Mouse (Mus musculus): ENCODE data around the gene Camk1d.

Gene Camk1d

GRCm38 (mm10) chr2:5321660-5322295, 392.5 kb downstream of the Camk1d start:
- no peak for DNase-seq (ENCODE audit: low spot score in 2 of 2)

- DNase-seq (ENCODE audit: low spot score in 2 of 2) = no peak
Observed at GRCm38 (mm10) chr2:5319138-5319537, 395.2 kb downstream of the Camk1d start.

DNA sequence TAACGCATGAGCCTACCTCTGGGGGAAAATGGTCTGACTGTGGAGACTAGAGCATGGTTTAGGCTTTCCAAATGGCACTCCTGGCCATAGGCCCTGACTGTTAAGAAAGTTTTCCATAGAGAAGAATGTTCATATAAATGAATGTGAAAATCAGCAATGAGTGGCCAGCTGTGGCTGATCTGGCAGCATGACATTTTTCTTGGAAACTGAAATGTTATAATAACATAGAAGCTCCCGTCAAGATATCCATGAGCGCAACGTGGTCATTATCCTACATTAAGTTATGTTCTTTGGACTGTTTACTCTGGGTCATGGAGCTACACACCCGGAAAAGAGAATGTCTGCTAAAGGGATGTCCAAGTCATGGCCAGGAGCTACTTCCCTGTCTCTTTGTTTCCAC, 397.6 kb downstream of the Camk1d start:
- no peak for DNase-seq (ENCODE audit: low spot score in 2 of 2)

GRCm38 (mm10) chr2:5316217-5316616, 398.1 kb downstream of the Camk1d start:
- no peak for DNase-seq (ENCODE audit: low spot score in 2 of 2)

GRCm38 (mm10) chr2:5315291-5315828, 399.0 kb downstream of the Camk1d start:
- no peak for DNase-seq (ENCODE audit: low spot score in 2 of 2)

DNA sequence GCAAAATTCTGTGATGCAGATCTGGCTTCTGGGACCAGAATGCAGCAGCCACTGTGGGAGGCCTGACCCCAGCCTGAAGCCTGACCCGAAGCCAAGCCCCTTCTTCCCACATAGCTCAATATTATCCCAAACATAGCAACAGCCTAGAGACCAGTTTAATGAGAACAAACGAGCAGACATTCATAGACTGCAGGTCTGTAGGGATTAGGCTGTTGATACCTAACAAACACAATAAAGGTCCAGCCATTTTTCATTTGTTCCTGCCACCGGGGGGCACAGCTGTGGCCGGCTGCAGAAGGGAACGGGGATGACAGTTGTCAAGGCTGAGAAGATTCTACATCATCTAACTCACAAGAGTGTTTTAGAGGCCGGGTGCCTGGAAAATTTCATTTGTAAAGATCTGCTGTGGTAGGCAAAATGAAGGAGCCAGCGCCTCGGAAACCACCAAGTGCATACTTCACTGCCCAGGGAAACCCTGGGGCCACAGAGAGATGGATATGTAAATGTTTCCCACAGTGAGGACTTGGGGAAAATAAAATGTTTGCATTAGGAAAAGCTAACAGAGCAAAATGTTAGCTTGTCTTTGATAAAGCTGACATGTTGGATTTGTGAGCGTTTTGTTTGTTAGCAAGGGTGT, 399.7 kb downstream of the Camk1d start:
- DNase-seq (ENCODE audit: low spot score in 2 of 2) = no peak

DNA sequence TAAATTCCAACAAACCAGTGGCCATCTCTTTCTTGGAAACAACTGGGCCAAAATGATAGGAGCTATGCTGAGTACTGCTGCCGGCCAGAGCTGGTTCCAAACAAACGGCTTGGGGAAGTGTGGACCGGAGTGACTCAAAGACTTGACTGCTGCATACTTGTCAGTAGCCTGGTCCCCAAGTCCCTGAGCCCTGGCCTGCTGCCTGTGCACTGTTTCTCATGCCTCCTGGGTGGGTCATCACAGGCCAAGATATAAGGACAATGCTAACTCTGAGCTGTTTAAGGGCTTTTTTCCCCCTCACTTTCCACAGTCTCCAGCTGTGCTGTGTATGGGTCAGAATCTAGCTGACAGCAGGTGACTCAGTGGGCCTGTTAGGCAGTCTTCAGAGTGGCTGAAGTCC, 409.2 kb downstream of the Camk1d start:
- no peak for DNase-seq (ENCODE audit: low spot score in 2 of 2)

DNA sequence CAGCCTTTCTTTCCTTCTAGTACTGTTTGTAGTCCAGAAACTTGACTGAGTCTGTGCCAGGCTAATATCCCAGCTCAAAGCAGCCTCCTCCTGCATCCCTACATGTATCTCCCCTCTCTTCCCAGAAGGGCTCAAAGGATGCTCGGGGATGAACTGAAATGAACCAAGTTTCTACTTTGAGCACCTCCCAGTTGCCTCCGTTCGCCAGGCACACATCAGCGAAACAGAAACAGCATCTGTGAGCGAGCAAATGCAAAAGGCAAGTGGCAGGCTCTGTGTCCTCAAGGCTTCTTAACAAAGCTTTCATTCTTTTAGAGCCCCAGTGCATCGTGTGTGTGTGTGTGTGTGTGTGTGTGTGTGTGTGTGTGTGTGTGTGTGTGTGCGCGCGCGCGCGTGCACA, 409.9 kb downstream of the Camk1d start:
- DNase-seq (ENCODE audit: low spot score in 2 of 2) = no peak

DNA sequence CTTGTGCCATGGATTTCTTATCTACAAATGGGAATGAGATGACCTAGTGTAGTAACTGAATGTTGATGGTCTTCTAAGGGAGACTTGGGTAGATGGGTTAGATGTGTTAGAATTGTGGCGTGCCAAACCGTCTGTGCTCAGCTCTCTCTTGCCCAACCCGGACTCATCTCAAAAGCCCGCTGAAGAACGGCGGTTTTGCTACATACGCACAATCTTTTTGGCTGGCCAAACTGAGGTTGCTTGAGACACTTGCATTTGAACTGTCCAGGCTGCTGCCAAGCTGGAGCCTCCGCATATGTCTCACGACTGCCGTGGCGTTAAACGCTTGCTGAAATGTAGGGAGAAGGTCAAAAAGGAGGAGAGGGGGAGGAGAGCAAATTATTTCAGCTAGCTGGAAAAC, 413.0 kb downstream of the Camk1d start:
- DNase-seq (ENCODE audit: low spot score in 2 of 2) = no peak

DNA sequence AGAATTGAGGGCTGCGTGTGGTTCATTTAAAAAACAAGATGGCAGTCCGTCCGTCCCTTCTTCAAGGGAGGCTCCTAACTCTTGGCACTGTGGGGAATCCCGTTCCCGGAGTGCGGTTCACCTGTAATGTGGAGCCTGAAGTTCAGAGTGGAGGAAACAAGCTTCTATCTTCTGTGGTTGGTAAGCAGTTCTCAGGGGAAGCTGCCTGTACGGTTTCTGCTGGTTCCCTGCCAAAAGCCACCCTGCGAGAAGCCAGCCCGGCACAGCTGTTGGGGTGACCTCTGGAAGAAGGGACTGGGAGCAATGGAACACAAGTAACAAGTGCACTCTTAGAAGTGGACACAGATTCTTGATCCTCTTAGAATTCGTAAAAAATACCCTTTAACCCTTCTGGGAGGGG, 416.2 kb downstream of the Camk1d start:
- no peak for DNase-seq (ENCODE audit: low spot score in 2 of 2)

GRCm38 (mm10) chr2:5296749-5297545, 417.4 kb downstream of the Camk1d start:
- DNase-seq (ENCODE audit: low spot score in 2 of 2) = no peak

DNA sequence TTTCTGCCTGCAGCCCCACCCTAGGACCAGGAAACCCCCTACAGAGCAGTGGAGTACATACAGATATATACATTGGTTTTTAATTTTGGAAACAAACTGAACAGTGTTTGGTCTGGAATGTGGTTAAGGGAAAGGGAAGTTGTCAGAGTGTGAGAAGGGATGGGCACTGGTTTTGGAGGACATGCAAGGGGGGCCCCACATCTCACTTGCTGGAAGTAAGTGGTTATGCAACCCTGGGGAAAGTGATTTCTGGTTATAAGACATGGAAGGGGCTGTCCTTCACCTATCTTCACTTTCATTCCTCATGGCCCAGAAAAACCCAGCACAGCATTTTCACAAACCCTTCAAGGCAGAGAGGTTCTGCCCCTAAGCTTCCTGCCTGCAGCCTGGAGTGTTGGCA, 419.2 kb downstream of the Camk1d start:
- DNase-seq (ENCODE audit: low spot score in 2 of 2) = no peak

DNA sequence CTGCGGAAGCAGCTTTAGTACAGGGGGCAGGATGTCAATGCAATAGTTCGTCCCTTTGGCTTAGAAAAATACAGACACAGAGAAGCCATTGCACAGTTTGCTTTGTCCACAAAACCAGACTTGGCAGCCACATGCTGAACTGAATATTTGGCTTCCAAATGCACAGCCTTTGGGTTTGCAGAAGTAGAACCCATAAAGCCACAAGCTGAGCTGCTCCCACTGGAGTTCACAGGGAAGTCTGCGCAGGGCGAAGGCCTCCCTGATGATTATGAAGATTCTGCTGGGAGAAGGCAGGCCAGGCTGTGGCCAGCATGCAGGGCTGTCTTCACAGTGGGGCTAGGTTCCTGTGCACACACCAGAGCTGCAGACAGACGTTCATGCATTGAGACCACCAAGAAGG, 419.9 kb downstream of the Camk1d start:
- no peak for DNase-seq (ENCODE audit: low spot score in 2 of 2)

DNA sequence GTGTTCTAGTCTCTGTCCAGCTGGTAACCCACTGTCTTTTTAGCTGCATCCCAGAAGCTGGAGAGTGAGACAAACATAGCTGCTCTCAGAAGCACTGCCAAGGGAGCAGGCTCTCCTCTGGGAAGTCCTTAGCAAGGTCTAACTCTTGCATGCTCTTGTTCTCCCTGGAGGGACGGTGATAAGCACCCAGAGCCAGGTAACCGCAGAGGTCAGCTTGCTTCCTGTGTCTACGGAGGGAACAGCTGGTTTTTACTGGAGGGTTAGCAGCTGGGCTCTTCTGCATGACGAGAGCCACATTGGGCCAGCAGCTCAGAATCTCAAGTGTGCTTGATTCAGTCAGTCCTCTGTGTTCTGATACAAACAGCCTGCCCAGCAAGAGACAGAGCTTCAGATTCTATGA, 425.7 kb downstream of the Camk1d start:
- no peak for DNase-seq (ENCODE audit: low spot score in 2 of 2)

DNA sequence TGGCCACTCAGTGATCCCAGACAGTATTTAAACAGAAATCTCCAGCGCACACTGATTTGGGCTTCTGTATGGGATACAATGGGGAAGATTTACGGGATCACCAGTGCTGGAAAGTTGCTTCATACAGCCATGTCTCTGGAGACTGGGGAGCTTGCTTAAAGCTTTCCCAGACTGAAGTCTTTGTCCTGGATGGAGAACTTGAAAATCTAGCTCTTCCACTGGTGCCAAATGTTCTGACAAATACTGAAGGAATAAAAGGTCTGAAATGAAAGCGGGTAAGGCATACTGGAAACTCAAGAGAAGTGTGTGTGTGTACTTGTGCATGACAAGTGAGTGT, 427.3 kb downstream of the Camk1d start:
- no peak for DNase-seq (ENCODE audit: low spot score in 2 of 2)

GRCm38 (mm10) chr2:5286189-5287043, 427.9 kb downstream of the Camk1d start:
- DNase-seq (ENCODE audit: low spot score in 2 of 2) = no peak

DNA sequence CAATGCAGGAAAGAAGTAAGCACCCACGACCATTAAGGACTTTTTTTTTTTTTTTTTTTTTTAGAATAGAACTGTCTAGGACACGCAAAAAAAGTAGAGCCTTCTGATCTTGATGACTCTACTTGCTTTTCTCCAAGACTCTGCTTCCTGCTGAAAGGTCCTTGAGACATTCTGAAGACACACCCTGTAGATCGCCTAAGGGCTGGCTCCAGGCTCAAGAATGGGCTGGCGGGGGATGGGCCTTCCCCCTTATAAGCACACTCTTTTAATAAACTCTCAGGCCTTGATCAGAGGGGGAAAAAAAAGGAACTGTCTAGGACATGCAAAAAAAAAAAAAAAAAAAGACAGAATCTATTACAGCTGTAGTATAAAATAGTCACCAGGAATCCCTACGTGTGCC, 430.0 kb downstream of the Camk1d start:
- no peak for DNase-seq (ENCODE audit: low spot score in 2 of 2)

DNA sequence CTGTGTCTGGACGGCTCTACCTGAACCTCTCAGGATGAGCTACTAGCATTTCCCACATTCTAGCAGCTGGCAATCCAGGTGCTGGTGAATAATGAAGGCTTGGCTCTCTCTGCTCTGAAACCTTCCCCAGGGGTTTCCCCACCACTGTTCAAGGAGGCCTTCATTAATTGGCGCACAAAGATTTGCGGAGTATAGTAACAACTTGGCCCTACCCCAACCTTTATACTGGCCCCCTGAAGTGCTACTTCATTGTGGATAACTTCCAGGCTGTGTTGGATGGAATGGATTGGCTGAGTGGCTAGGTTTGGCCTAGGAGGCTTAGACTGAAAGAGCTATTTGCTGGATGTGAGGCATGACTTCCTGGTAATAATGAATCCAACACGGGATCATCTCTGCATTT, 431.7 kb downstream of the Camk1d start:
- no peak for DNase-seq (ENCODE audit: low spot score in 2 of 2)

DNA sequence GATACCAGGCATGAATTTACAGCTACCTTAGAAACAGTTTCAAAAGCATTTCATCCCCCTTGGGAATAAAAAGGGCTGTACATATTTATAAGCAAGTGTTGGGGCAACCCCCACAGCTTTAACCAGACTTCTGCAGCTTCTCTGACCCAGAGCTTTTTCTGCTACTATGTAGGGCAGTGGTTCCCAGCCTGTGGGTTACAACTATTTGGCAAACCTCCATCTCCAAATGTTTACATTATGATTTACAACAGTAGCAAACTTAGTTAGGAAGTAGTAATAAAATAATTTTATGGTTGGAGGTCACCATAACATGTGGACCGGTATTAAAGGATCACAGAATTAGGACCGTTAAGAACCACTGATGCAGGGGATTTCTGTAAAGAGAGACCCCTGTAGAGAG, 446.3 kb downstream of the Camk1d start:
- no peak for DNase-seq (ENCODE audit: low spot score in 2 of 2)

- no peak for DNase-seq (ENCODE audit: low spot score in 2 of 2)
Observed at GRCm38 (mm10) chr2:5262279-5262678, 452.0 kb downstream of the Camk1d start.

DNA sequence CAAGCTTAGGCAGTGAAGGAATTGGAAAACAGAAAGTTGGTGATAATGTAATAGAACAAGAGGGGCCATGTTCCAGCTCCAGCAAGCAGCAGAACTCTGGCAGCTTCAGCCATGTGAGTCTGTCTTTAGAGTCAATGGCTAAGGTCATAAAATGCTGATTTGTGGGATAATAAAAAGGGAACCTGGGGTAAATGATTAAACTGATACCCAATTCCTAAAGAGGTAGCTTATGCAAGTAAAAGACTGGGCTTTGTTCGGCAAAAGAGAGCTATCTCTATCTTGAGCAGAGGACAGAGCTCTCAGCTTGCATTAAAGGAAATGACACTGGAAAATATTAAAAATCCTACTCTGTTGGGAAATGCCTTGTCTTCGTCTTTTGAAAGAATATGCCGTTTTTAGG, 456.1 kb downstream of the Camk1d start:
- no peak for DNase-seq (ENCODE audit: low spot score in 2 of 2)

GRCm38 (mm10) chr2:5249969-5250368, 464.3 kb downstream of the Camk1d start:
- peak; percentile 63 to 76 for DNase-seq (ENCODE audit: low spot score in 2 of 2)
